Mouse (Mus musculus): ENCODE measurements around the gene Ptprq. TPM values are rescaled to one million over a fixed set of nuclear protein-coding genes. Genes with fewer than 3 reads are reported as not detected.
A peak's percentile ranks its signal among the peaks of the same experiment; 100 is the strongest.

The Ptprq gene
- polyA plus RNA-seq, 1 experiment from 2014 or later: 0.39 TPM

- Histone ChIP-seq H3K4me2 (replicated peaks) (no peak overlapping the region), H3K36me3 (no peaks in the 10 kb centered on the region), H3K9me3 (no peaks in the 10 kb centered on the region), H3K27me3 (no peaks in the 10 kb centered on the region), H3K9ac (replicated peaks) (no peak overlapping the region), H3K4me1 (replicated peaks) (no peaks in the 10 kb centered on the region), H3K27ac (no peak overlapping the region), H3K4me3 (replicated peaks) (no peak overlapping the region)
- WGBS: 87% methylated on average over 2 of the region's 2 CpGs
- no peak for ATAC-seq
Measured at GRCm38 (mm10) chr10:107506397-107506796, 213.5 kb downstream of the Ptprq start.

- ATAC-seq: no peak
- no peak overlapping the region for H3K9ac ChIP-seq (replicated peaks)
- no peak overlapping the region for H3K4me2 ChIP-seq (replicated peaks)
- no peaks in the 10 kb centered on the region for H3K27me3 ChIP-seq
- no peak overlapping the region for H3K27ac ChIP-seq
- no peak overlapping the region for H3K4me3 ChIP-seq (replicated peaks)
- WGBS: 83% methylated on average over 4 of the region's 4 CpGs
- no peaks in the 10 kb centered on the region for H3K9me3 ChIP-seq
- no peaks in the 10 kb centered on the region for H3K36me3 ChIP-seq
- no peaks in the 10 kb centered on the region for H3K4me1 ChIP-seq (replicated peaks)
Measured at GRCm38 (mm10) chr10:107503430-107503829, 216.4 kb downstream of the Ptprq start.

GRCm38 (mm10) chr10:107502193-107502592, 217.7 kb downstream of the Ptprq start:
- 92% methylated on average over 7 of the region's 7 CpGs for WGBS
- H3K27ac ChIP-seq: no peak overlapping the region
- no peak overlapping the region for H3K4me3 ChIP-seq (replicated peaks)
- H3K4me1 ChIP-seq (replicated peaks): no peaks in the 10 kb centered on the region
- no peak overlapping the region for H3K9ac ChIP-seq (replicated peaks)
- no peaks in the 10 kb centered on the region for H3K27me3 ChIP-seq
- no peak overlapping the region for H3K4me2 ChIP-seq (replicated peaks)
- H3K36me3 ChIP-seq: no peaks in the 10 kb centered on the region
- no peaks in the 10 kb centered on the region for H3K9me3 ChIP-seq
- no peak for ATAC-seq

GRCm38 (mm10) chr10:107499656-107500055, 220.2 kb downstream of the Ptprq start:
- no peaks in the 10 kb centered on the region for H3K4me1 ChIP-seq (replicated peaks)
- 88% methylated on average over 7 of the region's 7 CpGs for WGBS
- no peak overlapping the region for H3K27ac ChIP-seq
- H3K4me3 ChIP-seq (replicated peaks): no peak overlapping the region
- no peak for ATAC-seq
- no peak overlapping the region for H3K4me2 ChIP-seq (replicated peaks)
- no peaks in the 10 kb centered on the region for H3K9me3 ChIP-seq
- H3K9ac ChIP-seq (replicated peaks): no peak overlapping the region
- H3K36me3 ChIP-seq: no peaks in the 10 kb centered on the region
- H3K27me3 ChIP-seq: no peaks in the 10 kb centered on the region

- Histone ChIP-seq H3K4me2 (replicated peaks) (no peak overlapping the region), H3K27ac (no peak overlapping the region)
- WGBS: 89% methylated on average over 1 of the region's 1 CpGs
Measured at GRCm38 (mm10) chr10:107496402-107496801, 223.4 kb downstream of the Ptprq start.

GRCm38 (mm10) chr10:107494568-107494967, 225.3 kb downstream of the Ptprq start, which contains the start of gene Myf6:
TSS of gene Myf6 (minus strand) at chr10:107494737.
- H3K4me2 ChIP-seq (replicated peaks): peak within 1 kb of the TSS; percentile 47
- H3K27me3 ChIP-seq: no peaks in the 10 kb centered on the region
- no peak for ATAC-seq
- H3K36me3 ChIP-seq: no peaks in the 10 kb centered on the region
- no peaks in the 10 kb centered on the region for H3K4me1 ChIP-seq (replicated peaks)
- peak within 1 kb of the TSS; percentile 14 for H3K4me3 ChIP-seq (replicated peaks)
- H3K9ac ChIP-seq (replicated peaks): no peak within 1 kb of the TSS
- H3K27ac ChIP-seq: no peak within 1 kb of the TSS
- no peaks in the 10 kb centered on the region for H3K9me3 ChIP-seq
- WGBS: 92% methylated on average over 6 of the region's 6 CpGs

More at GRCm38 (mm10) chr10:107496402-107496801, 223.4 kb downstream of the Ptprq start:
- no peaks in the 10 kb centered on the region for H3K36me3 ChIP-seq
- no peaks in the 10 kb centered on the region for H3K4me1 ChIP-seq (replicated peaks)
- no peak overlapping the region for H3K9ac ChIP-seq (replicated peaks)
- no peaks in the 10 kb centered on the region for H3K27me3 ChIP-seq
- H3K4me3 ChIP-seq (replicated peaks): no peak overlapping the region
- no peak for ATAC-seq
- no peaks in the 10 kb centered on the region for H3K9me3 ChIP-seq

GRCm38 (mm10) chr10:107493580-107494474, 226.0 kb downstream of the Ptprq start:
- Histone ChIP-seq H3K4me3 (replicated peaks) (peak overlapping the region; percentile 14), H3K9me3 (no peaks in the 10 kb centered on the region), H3K27ac (no peak overlapping the region), H3K36me3 (no peaks in the 10 kb centered on the region), H3K27me3 (no peaks in the 10 kb centered on the region), H3K4me2 (replicated peaks) (peak overlapping the region; percentile 47), H3K4me1 (replicated peaks) (0 out of 2 replicates have a peak, but pooled peaks cover under 1% of the 10 kb centered on the region), H3K9ac (replicated peaks) (no peak overlapping the region)
- WGBS: 41% methylated on average over 20 of the region's 20 CpGs
- ATAC-seq: peak; percentile 90

- Histone ChIP-seq H3K36me3 (no peaks in the 10 kb centered on the region), H3K27me3 (no peaks in the 10 kb centered on the region), H3K4me2 (replicated peaks) (peak overlapping the region; percentile 47), H3K9ac (replicated peaks) (no peak overlapping the region), H3K4me3 (replicated peaks) (peak overlapping the region; percentile 14), H3K9me3 (no peaks in the 10 kb centered on the region), H3K4me1 (replicated peaks) (0 out of 2 replicates have a peak, but pooled peaks cover 4% of the 10 kb centered on the region), H3K27ac (no peak overlapping the region)
- no peak; the same call in 1 of the 2 replicates for ATAC-seq
- WGBS: 38% methylated on average over 18 of the region's 18 CpGs
Measured at GRCm38 (mm10) chr10:107492867-107493579, 226.8 kb downstream of the Ptprq start.

- Histone ChIP-seq H3K4me1 (replicated peaks) (0 out of 2 replicates have a peak, but pooled peaks cover 4% of the 10 kb centered on the region), H3K9me3 (no peaks in the 10 kb centered on the region), H3K4me3 (replicated peaks) (no peak overlapping the region), H3K27me3 (no peaks in the 10 kb centered on the region), H3K36me3 (no peaks in the 10 kb centered on the region), H3K4me2 (replicated peaks) (no peak overlapping the region), H3K27ac (no peak overlapping the region), H3K9ac (replicated peaks) (no peak overlapping the region)
- 31% methylated on average over 12 of the region's 12 CpGs for WGBS
- no peak for ATAC-seq
Measured at GRCm38 (mm10) chr10:107488654-107489315, 231.1 kb downstream of the Ptprq start.

GRCm38 (mm10) chr10:107486770-107487169, 233.1 kb downstream of the Ptprq start:
- WGBS: 80% methylated on average over 12 of the region's 12 CpGs
- Histone ChIP-seq H3K4me3 (replicated peaks) (no peak overlapping the region), H3K9ac (replicated peaks) (no peak overlapping the region), H3K27ac (no peak overlapping the region), H3K4me1 (replicated peaks) (0 out of 2 replicates have a peak, but pooled peaks cover 4% of the 10 kb centered on the region), H3K9me3 (no peaks in the 10 kb centered on the region), H3K36me3 (no peaks in the 10 kb centered on the region), H3K27me3 (no peaks in the 10 kb centered on the region), H3K4me2 (replicated peaks) (no peak overlapping the region)
- no peak for ATAC-seq

- WGBS: 78% methylated on average over 8 of the region's 8 CpGs
- H3K4me3 ChIP-seq (replicated peaks): no peak within 1 kb of the TSS
- ATAC-seq: no peak
Measured at GRCm38 (mm10) chr10:107485870-107486269, 234.0 kb downstream of the Ptprq start, which contains the start of gene Myf5. TSS of gene Myf5 (minus strand) at chr10:107486134.

More at GRCm38 (mm10) chr10:107485870-107486269, 234.0 kb downstream of the Ptprq start, which contains the start of gene Myf5:
- Histone ChIP-seq H3K27ac (no peak within 1 kb of the TSS), H3K36me3 (no peaks in the 10 kb centered on the region), H3K9me3 (no peaks in the 10 kb centered on the region), H3K4me2 (replicated peaks) (no peak within 1 kb of the TSS), H3K4me1 (replicated peaks) (0 out of 2 replicates have a peak, but pooled peaks cover 4% of the 10 kb centered on the region), H3K9ac (replicated peaks) (no peak within 1 kb of the TSS), H3K27me3 (no peaks in the 10 kb centered on the region)

All from midbrain, embryonic 13.5 days (tissue).